Mouse (Mus musculus): ENCODE results near the gene Gm5460. TPM values are rescaled to one million over a fixed set of nuclear protein-coding genes. Genes with fewer than 3 reads are reported as not detected.

Gene Gm5460
- polyA plus RNA-seq, 1 experiment from 2014 or later, result not detected

GRCm38 (mm10) chr14:34091475-34091874, 74.9 kb downstream of the Gm5460 start:
- 86% methylated on average over 5 of the region's 5 CpGs for WGBS
- no peak overlapping the region for H3K4me2 ChIP-seq (replicated peaks; ENCODE audit: low read depth, low read length)
- no peak overlapping the region for H3K27ac ChIP-seq (ENCODE audit: low read length)
- no peak overlapping the region for H3K4me3 ChIP-seq (ENCODE audit: low read length)
- no peaks in the 10 kb centered on the region for H3K9me3 ChIP-seq (ENCODE audit: low read length)
- H3K9ac ChIP-seq (replicated peaks; ENCODE audit: low read length), result no peak overlapping the region
- H3K27me3 ChIP-seq (ENCODE audit: insufficient read depth, low read length), result no peaks in the 10 kb centered on the region
- ATAC-seq (ENCODE audit: low FRiP score, low TSS enrichment), result no peak; the same call in 1 of the 2 replicates
- H3K36me3 ChIP-seq (ENCODE audit: insufficient read depth, low read length), result no peaks in the 10 kb centered on the region
- H3K4me1 ChIP-seq (ENCODE audit: insufficient read depth, low read length), result no peaks in the 10 kb centered on the region

- Histone ChIP-seq H3K9me3 (ENCODE audit: low read length) (no peaks in the 10 kb centered on the region), H3K27me3 (ENCODE audit: insufficient read depth, low read length) (no peaks in the 10 kb centered on the region), H3K36me3 (ENCODE audit: insufficient read depth, low read length) (no peaks in the 10 kb centered on the region), H3K4me1 (ENCODE audit: insufficient read depth, low read length) (no peaks in the 10 kb centered on the region), H3K9ac (replicated peaks; ENCODE audit: low read length) (no peak overlapping the region), H3K27ac (ENCODE audit: low read length) (no peak overlapping the region), H3K4me2 (replicated peaks; ENCODE audit: low read depth, low read length) (no peak overlapping the region), H3K4me3 (ENCODE audit: low read length) (no peak overlapping the region)
- ATAC-seq (ENCODE audit: low FRiP score, low TSS enrichment), result no peak
- WGBS, result 85% methylated on average over 1 of the region's 1 CpGs
Measured at GRCm38 (mm10) chr14:34092856-34093255, 76.3 kb downstream of the Gm5460 start.

DNA sequence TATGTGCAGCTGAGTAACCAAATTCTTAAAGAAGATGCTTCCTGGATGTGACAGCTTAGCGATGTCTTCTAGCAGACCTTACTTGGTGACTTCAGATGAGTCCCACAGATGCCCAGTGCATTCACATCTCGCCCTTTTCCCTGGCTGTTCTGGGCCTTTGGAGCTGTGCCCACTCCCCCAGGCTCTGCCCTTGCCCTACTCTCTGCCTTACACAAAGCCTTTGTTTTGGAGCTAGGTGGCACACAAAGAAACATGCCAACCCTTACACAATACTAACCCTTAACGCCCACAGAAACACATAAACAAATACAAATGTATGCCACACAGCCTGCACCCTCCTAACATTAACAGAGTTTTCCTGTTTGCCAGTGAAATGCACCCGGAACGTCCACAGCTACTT, 79.6 kb downstream of the Gm5460 start:
- Histone ChIP-seq H3K27ac (ENCODE audit: low read length) (no peak overlapping the region), H3K27me3 (ENCODE audit: insufficient read depth, low read length) (no peaks in the 10 kb centered on the region), H3K36me3 (ENCODE audit: insufficient read depth, low read length) (no peaks in the 10 kb centered on the region), H3K9ac (replicated peaks; ENCODE audit: low read length) (no peak overlapping the region), H3K4me2 (replicated peaks; ENCODE audit: low read depth, low read length) (no peak overlapping the region), H3K9me3 (ENCODE audit: low read length) (no peaks in the 10 kb centered on the region), H3K4me1 (ENCODE audit: insufficient read depth, low read length) (no peaks in the 10 kb centered on the region), H3K4me3 (ENCODE audit: low read length) (no peak overlapping the region)
- ATAC-seq (ENCODE audit: low FRiP score, low TSS enrichment), result no peak
- 82% methylated on average over 5 of the region's 5 CpGs for WGBS

Other genes starting within 250 kb of the Gm5460 start
- gene Gdf10, start 93.2 kb upstream of the Gm5460 start, polyA plus RNA-seq (2015; fragmentation: Nextera tagmentation; extraction: Ambion mirVana), result 2.9 and 4.0 TPM in 2 replicates
- 0.08 TPM in 1 of 2 replicates, not detected in the other for gene Gdf2, start 75.7 kb upstream of the Gm5460 start, polyA plus RNA-seq (2015; fragmentation: Nextera tagmentation; extraction: Ambion mirVana)
- gene Rbp3, start 62.8 kb upstream of the Gm5460 start, polyA plus RNA-seq (2015; fragmentation: Nextera tagmentation; extraction: Ambion mirVana), result not detected in 2 replicates
- not detected in 2 replicates for gene Zfp488, start 38.0 kb upstream of the Gm5460 start, polyA plus RNA-seq (2015; fragmentation: Nextera tagmentation; extraction: Ambion mirVana)
- not detected in 2 replicates for gene Gm30083, start 1.6 kb upstream of the Gm5460 start, polyA plus RNA-seq (2015; fragmentation: Nextera tagmentation; extraction: Ambion mirVana)
- gene Antxrl, start 35.9 kb downstream of the Gm5460 start, polyA plus RNA-seq (2015; fragmentation: Nextera tagmentation; extraction: Ambion mirVana), result not detected in 2 replicates
- 1.6 and 2.7 TPM in 2 replicates for gene Anxa8, start 69.2 kb downstream of the Gm5460 start, polyA plus RNA-seq (2015; fragmentation: Nextera tagmentation; extraction: Ambion mirVana)
- not detected in 2 replicates for gene A630023A22Rik, start 86.0 kb downstream of the Gm5460 start, polyA plus RNA-seq (2015; fragmentation: Nextera tagmentation; extraction: Ambion mirVana)
- 0.06 and 0.10 TPM in 2 replicates for gene Npy4r, start 135.7 kb downstream of the Gm5460 start, polyA plus RNA-seq (2015; fragmentation: Nextera tagmentation; extraction: Ambion mirVana)
- 0.58 and 1.1 TPM in 2 replicates for gene Gprin2, start 184.9 kb downstream of the Gm5460 start, polyA plus RNA-seq (2015; fragmentation: Nextera tagmentation; extraction: Ambion mirVana)
- 0.92 and 1.1 TPM in 2 replicates for gene Syt15, start 202.8 kb downstream of the Gm5460 start, polyA plus RNA-seq (2015; fragmentation: Nextera tagmentation; extraction: Ambion mirVana)